Mouse (Mus musculus): ENCODE data around the gene Morn1.

Gene Morn1

DNA sequence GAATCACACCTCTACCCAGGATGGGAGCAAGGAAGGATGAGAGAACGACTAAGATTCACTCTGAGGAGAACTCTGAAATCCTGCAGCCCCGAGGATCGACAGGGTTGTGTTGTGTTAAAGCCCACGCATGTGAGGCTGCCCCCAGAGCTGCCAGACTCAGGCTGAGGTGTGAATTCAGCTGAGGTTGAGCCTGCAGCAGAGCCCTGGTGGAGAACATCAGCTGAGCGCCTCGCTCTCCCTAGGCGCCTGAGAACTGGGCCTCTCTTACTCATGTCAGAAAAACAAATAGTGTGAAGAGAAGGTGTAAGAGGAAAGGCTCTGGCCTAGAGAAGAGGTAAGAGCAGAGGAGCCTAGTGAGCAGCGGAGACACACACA lies 72.2 kb downstream of the Morn1 start:
- no peak for DNase-seq (ENCODE audit: low read depth, low spot score)

GRCm38 (mm10) chr4:155162433-155163319 lies 76.3 kb downstream of the Morn1 start:
- DNase-seq (ENCODE audit: low read depth, low spot score) = peak; percentile 83

DNA sequence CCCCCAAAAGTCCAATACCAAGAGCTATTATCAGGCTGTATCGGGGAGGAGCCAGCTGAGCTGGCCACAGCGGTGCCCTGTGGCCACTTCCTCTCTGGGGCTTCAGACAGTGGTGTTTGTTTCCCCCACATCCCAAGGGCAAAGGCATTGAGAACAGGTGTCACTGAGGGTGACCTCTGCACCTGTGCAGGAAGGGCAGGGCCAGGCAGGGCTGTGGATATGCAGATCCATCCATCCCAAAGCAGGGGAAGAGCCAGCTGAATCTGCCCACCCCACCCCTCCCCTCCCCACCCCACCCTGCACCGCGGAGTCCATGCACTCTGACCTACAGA lies 76.9 kb downstream of the Morn1 start:
- DNase-seq (ENCODE audit: low read depth, low spot score) = peak; percentile 84

DNA sequence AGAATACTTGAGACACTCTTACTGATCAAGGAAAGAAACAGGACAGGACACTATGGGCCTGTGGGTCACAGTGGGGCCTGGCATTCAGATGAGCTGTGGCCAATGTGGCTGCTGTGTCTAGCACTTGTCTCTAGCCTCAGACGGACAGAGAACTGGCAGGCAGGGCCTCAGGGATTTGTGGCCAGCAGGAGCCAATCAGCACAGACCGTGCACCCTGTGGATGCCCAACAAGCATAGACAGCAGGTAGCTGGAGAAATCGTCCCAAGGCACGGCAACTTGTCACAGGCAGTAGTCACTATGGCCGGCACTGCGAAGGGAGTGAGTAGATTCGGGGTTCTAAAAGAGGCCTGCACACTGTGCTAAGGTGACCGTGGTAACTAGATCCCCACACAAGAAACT lies 77.3 kb downstream of the Morn1 start:
- peak; percentile 71 for DNase-seq (ENCODE audit: low read depth, low spot score)

- no peak for DNase-seq (ENCODE audit: low read depth, low spot score)
These were observed 78.2 kb downstream of the Morn1 start for GRCm38 (mm10) chr4:155164550-155164949.

GRCm38 (mm10) chr4:155165861-155166260 lies 79.5 kb downstream of the Morn1 start:
- DNase-seq (ENCODE audit: low read depth, low spot score) = no peak

- no peak for DNase-seq (ENCODE audit: low read depth, low spot score)
These were observed 82.5 kb downstream of the Morn1 start for GRCm38 (mm10) chr4:155168835-155169252.

DNA sequence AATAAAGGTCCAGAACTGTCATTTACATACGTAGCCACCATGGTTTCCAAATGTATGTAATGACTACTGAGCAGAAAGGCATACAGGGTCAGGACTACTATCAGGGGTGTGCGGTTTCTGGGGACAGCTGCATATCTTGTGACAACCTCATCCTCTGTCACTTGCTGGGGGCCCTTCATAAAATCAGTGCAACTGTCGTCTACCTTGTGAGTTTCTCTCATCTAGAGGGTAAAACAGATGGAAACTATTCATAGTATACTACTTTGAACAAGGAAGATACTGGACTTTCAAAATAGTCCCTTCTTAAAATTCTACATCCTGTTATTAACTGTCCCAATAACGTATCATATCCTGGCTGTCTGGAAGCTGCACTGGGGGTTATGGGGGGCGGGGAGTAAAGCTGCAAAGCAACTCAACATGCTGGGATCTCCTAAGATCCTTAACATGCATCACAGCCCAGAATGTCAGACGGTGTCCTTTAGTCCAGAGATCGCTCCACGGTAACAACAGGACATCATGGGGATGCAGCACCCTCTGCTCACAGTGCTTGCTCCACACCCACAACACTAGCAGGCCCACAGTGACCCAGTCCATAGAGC lies 84.3 kb downstream of the Morn1 start:
- no peak for DNase-seq (ENCODE audit: low read depth, low spot score)

GRCm38 (mm10) chr4:155171961-155172533 lies 85.7 kb downstream of the Morn1 start:
- DNase-seq (ENCODE audit: low read depth, low spot score) = no peak

- peak; percentile 97 for DNase-seq (ENCODE audit: low read depth, low spot score)
These were observed 86.8 kb downstream of the Morn1 start for GRCm38 (mm10) chr4:155172909-155173821.

DNA sequence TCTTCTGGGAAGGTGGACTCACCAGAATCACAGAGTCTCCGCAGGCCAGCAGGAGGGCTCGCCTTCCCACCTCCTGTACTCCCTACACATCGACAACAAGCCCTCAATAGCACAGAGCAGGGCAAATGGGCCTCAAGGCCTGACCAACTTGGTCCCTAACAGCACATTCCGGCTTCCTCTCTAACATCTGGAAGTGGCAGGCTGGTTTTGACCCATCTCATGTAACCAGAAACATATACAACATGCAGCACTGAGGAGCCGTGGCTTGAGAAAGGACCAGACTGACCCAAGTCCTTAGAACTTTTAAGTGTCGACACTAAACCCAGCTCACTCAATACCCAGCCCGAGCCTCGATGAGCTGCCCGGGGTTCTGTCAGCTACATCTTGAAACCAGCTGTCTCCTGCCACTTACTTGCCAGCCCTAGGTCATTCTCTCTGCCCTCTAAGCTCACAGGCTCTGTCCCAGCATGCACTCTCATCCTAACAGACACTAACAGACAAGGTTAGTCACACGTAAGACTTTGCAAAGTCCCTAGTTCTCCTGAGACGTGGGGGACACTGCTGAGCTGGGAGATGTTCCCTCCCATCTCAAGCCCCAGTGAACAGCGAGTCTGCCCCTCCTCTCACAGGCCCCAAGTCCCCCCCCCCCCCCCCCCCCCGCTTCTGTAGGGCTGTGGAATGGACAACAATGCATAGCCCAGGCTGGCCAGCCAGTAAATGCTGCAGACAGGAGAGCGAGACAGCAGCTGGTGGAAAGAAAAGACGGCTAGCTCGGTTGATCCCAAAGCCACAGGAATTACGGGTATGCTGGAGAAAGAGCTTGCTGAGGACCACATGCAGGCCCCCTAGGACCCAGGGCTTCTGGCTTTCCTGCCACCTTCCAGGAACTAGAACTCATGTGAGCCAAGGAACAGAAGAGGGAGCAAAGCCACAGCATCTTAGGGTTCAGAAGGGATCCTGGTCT lies 87.7 kb downstream of the Morn1 start:
- no peak for DNase-seq (ENCODE audit: low read depth, low spot score)

DNA sequence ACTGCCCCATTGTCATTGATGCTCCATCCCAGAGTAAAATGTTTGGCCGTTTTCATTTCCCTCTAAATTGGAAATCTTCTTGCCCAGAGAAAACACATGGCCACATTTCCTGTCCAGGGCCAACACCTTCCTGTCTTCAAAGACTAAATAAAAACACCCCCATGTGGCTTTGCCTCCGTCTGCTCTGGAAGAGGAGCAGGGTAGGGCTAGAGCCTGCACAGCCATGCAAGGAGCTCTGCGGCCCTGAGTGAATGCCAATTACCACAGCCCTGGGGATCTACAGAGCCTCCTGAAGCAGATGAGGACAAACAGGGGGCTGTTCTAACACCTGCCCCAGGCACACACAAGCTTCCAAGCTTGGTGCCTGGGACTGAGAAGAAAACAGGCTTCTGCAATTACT lies 89.8 kb downstream of the Morn1 start:
- no peak for DNase-seq (ENCODE audit: low read depth, low spot score)

DNA sequence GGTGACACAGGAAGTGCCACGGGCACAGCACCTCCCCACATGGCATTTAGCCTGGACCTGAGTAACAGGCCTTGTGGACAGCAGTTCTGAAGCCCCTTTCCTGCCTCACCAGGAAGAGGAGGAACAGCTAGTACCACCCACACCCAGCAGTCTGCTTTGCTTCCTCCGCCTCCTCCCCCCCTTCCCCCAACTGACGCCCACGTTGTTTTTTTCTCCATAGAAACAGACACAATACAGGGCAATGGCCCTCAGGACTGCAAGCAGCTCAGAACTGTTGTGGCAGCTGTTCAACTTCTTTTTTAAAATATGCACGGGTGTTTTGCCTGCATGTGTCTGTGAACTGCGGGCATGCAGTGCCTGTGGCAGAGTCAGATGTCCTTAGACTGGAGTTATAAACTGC lies 91.9 kb downstream of the Morn1 start:
- peak; percentile 85 for DNase-seq (ENCODE audit: low read depth, low spot score)

DNA sequence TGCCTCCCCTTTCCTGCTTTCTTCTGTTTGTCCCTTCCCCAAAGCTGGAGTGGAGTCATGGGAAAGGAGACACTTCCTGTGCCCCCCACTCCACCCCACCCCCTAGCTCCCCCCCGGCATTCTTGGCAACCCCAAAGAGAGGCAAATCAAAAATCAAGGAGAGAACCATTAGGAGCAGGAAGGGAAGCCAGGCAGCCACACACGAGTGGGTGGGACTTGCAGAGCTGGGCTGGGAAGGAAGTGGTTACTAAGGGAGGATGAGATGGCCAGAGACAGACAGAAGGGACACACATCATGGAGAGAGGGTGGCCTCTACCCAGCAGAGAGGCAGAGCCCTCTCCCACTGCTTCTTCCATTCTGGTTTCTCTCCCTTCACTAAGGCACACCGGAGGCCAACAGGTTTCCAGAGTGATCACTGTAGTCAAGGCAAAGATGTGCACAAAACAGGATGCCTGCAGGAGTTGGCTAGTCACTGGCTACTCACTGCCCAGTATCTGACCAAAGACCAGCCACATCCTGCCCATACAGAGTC lies 92.7 kb downstream of the Morn1 start:
- DNase-seq (ENCODE audit: low read depth, low spot score) = no peak

- no peak for DNase-seq (ENCODE audit: low read depth, low spot score)
These were observed 96.8 kb downstream of the Morn1 start for GRCm38 (mm10) chr4:155183201-155183600.

- DNase-seq (ENCODE audit: low read depth, low spot score) = no peak
These were observed 98.1 kb downstream of the Morn1 start for GRCm38 (mm10) chr4:155184248-155185070.

GRCm38 (mm10) chr4:155185845-155186244 lies 99.5 kb downstream of the Morn1 start:
- DNase-seq (ENCODE audit: low read depth, low spot score) = no peak

GRCm38 (mm10) chr4:155187192-155187674 lies 100.9 kb downstream of the Morn1 start:
- DNase-seq (ENCODE audit: low read depth, low spot score) = no peak

GRCm38 (mm10) chr4:155188341-155188740 lies 102.0 kb downstream of the Morn1 start:
- DNase-seq (ENCODE audit: low read depth, low spot score) = no peak
